Mouse (Mus musculus): ENCODE data around the gene Lag3.

DNA sequence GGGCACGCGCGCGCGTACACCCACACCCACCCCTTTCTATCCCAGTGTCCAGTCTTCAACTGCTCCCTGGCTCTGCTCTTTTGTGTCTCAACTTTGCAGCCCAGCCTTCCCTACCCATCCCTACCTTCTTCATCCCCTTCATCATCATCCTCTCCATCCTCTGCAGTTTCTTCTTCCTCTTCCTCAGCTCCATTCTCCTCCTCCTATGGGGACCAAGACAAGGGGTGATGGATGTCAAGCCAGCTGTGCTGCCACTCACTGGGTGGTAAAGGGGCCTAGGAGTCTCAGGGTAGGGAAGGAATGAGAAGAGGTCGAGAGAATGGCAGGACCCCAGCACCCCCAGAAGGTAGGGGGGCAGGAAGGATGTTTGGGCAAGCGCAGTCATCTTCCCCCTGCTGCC lies 3.0 kb upstream of the Lag3 start:
- TF ChIP-seq GATA1 (IDR thresholded peaks at IDR 0.05; ENCODE audit: low read length) (no peak), TAL1 (IDR thresholded peaks at IDR 0.05; ENCODE audit: low read length) (no peak)

Data from erythroblast, embryonic 14.5 days (primary cell).